Mouse (Mus musculus): ENCODE data around the gene Fgf13.

The Fgf13 gene

GRCm38 (mm10) chrX:59567695-59568431, at the start of gene Fgf13:
Gene Fgf13 (minus strand): TSS chrX:59568071.
- peak; percentile 26 to 27 for DNase-seq (ENCODE audit: low spot score in 2 of 2)

- DNase-seq (ENCODE audit: low spot score in 2 of 2) = peak; percentile 18 to 21
These were observed 38.7 kb upstream of the Fgf13 start for GRCm38 (mm10) chrX:59606535-59606934.

GRCm38 (mm10) chrX:59589050-59589449, 21.2 kb upstream of the Fgf13 start:
- peak; percentile 32 for DNase-seq (ENCODE audit: low spot score in 2 of 2)

- DNase-seq (ENCODE audit: low spot score in 2 of 2) = peak in 1 of 2 experiments; percentile 3
These were observed 17.8 kb upstream of the Fgf13 start for GRCm38 (mm10) chrX:59585508-59586186.

GRCm38 (mm10) chrX:59584034-59584433, 16.2 kb upstream of the Fgf13 start:
- no peak for DNase-seq (ENCODE audit: low spot score in 2 of 2)

- DNase-seq (ENCODE audit: low spot score in 2 of 2) = peak; percentile 21 to 24
These were observed 811 bp downstream of the Fgf13 start for GRCm38 (mm10) chrX:59566826-59567694.

GRCm38 (mm10) chrX:59566017-59566679, 1.7 kb downstream of the Fgf13 start:
- DNase-seq (ENCODE audit: low spot score in 2 of 2) = peak in 1 of 2 experiments; percentile 2

GRCm38 (mm10) chrX:59547931-59548330, 19.9 kb downstream of the Fgf13 start:
- no peak for DNase-seq (ENCODE audit: low spot score in 2 of 2)

- peak in 1 of 2 experiments; percentile 1 for DNase-seq (ENCODE audit: low spot score in 2 of 2)
These were observed 59.6 kb downstream of the Fgf13 start for GRCm38 (mm10) chrX:59508273-59508672.

- DNase-seq (ENCODE audit: low spot score in 2 of 2) = no peak
These were observed 74.5 kb downstream of the Fgf13 start for GRCm38 (mm10) chrX:59493388-59493787.

- DNase-seq (ENCODE audit: low spot score in 2 of 2) = no peak
These were observed 82.4 kb downstream of the Fgf13 start for GRCm38 (mm10) chrX:59485426-59485825.

- DNase-seq (ENCODE audit: low spot score in 2 of 2) = no peak
These were observed 165.1 kb downstream of the Fgf13 start for GRCm38 (mm10) chrX:59402596-59403285.

- DNase-seq (ENCODE audit: low spot score in 2 of 2) = no peak
These were observed 276.9 kb downstream of the Fgf13 start for GRCm38 (mm10) chrX:59290916-59291411.

GRCm38 (mm10) chrX:59251576-59251975, 316.3 kb downstream of the Fgf13 start:
- no peak for DNase-seq (ENCODE audit: low spot score in 2 of 2)

GRCm38 (mm10) chrX:59243752-59244151, 324.1 kb downstream of the Fgf13 start:
- DNase-seq (ENCODE audit: low spot score in 2 of 2) = no peak

- DNase-seq (ENCODE audit: low spot score in 2 of 2) = no peak
These were observed 324.7 kb downstream of the Fgf13 start for GRCm38 (mm10) chrX:59243176-59243575.

GRCm38 (mm10) chrX:59241460-59241747, 326.5 kb downstream of the Fgf13 start:
- DNase-seq (ENCODE audit: low spot score in 2 of 2) = no peak

- no peak for DNase-seq (ENCODE audit: low spot score in 2 of 2)
These were observed 327.0 kb downstream of the Fgf13 start for GRCm38 (mm10) chrX:59240683-59241459.

- DNase-seq (ENCODE audit: low spot score in 2 of 2) = no peak
These were observed 347.2 kb downstream of the Fgf13 start for GRCm38 (mm10) chrX:59220675-59221074.

- DNase-seq (ENCODE audit: low spot score in 2 of 2) = no peak
These were observed 366.7 kb downstream of the Fgf13 start for GRCm38 (mm10) chrX:59201146-59201545.

Data from natural killer cell, adult 2 months (primary cell).